Mouse (Mus musculus) E14TG2a.4 (cell line): ENCODE results near the gene Arhgap32.

Experiments
- CTCF ChIP-seq: conservative IDR thresholded peaks from 2 replicates; pipeline ENCODE4 v1.5.1; 2014; ENCODE audit warnings: low read length
- NANOG ChIP-seq: IDR thresholded peaks from 2 replicates; pipeline ENCODE4 v1.6.1; 2014; ENCODE audit warnings: borderline replicate concordance, low read length, mixed read lengths
- POU5F1 ChIP-seq: IDR thresholded peaks from 2 replicates; pipeline ENCODE4 v1.6.1; 2014; ENCODE audit warnings: low read length, borderline replicate concordance

DNA sequence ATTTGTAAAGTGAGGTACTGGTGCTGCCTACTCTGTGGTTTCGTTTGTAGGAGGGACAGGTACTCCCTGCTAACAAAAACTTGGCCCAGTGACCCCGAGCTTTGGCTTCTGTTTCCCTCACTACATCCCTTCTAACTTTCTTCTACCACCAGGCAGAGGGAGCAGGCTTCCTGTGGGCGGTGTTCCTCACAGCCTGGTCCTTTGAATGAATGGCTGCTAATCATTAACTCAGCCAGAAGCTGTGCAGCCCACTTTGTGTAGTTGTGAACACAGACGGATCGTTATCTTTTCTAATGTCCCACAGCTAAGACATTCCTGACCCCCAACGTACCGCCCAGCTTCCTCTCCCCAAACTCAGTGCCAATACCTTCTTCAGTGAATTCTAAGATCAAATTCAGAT, 175.7 kb downstream of the Arhgap32 start:
- TF ChIP-seq CTCF (no peak), NANOG (no peak), POU5F1 (no peak)
